Mouse (Mus musculus) retina, embryonic 14.5 days (tissue): ENCODE results near the gene Catsperz.
A peak's percentile ranks its signal among the peaks of the same experiment; 100 is the strongest.

Experiments
- DNase-seq: peaks from one replicate; pipeline ENCODE4 v3.0.0-alpha.2; 2015; ENCODE audit warnings: low spot score

The Catsperz gene

GRCm38 (mm10) chr19:6922901-6923735 is 2.1 kb downstream of the Catsperz start:
- DNase-seq: no peak

GRCm38 (mm10) chr19:6921647-6922567 is 3.3 kb downstream of the Catsperz start, which contains the start of gene Esrra:
Gene Esrra (minus strand): TSS chr19:6921813.
- DNase-seq: peak; percentile 100

GRCm38 (mm10) chr19:6920741-6921636 is 4.2 kb downstream of the Catsperz start:
- DNase-seq: peak; percentile 63

- DNase-seq: peak; percentile 77
These were observed 5.1 kb downstream of the Catsperz start for GRCm38 (mm10) chr19:6919876-6920740.

- DNase-seq: no peak
These were observed 5.7 kb downstream of the Catsperz start for GRCm38 (mm10) chr19:6919431-6919830.

GRCm38 (mm10) chr19:6918321-6918720 is 6.9 kb downstream of the Catsperz start:
- no peak for DNase-seq

- no peak for DNase-seq
These were observed 8.7 kb downstream of the Catsperz start for GRCm38 (mm10) chr19:6916496-6916895.

- no peak for DNase-seq
These were observed 9.9 kb downstream of the Catsperz start for GRCm38 (mm10) chr19:6915276-6915675.

GRCm38 (mm10) chr19:6914540-6914939 is 10.6 kb downstream of the Catsperz start:
- no peak for DNase-seq

- DNase-seq: no peak
These were observed 11.2 kb downstream of the Catsperz start for GRCm38 (mm10) chr19:6913991-6914390.

- no peak for DNase-seq
These were observed 12.1 kb downstream of the Catsperz start for GRCm38 (mm10) chr19:6913036-6913435.

- DNase-seq: no peak
These were observed 12.8 kb downstream of the Catsperz start for GRCm38 (mm10) chr19:6912205-6912970.

- DNase-seq: no peak
These were observed 13.8 kb downstream of the Catsperz start for GRCm38 (mm10) chr19:6911101-6912074.

- peak; percentile 63 for DNase-seq
These were observed 14.9 kb downstream of the Catsperz start for GRCm38 (mm10) chr19:6910306-6910705.

- peak; percentile 93 for DNase-seq
These were observed 15.5 kb downstream of the Catsperz start, which contains the start of the genes Trmt112 and Prdx5 for GRCm38 (mm10) chr19:6909507-6910289. Gene Trmt112 (plus strand): TSS chr19:6909698. Gene Prdx5 (minus strand): TSS chr19:6910106.

- DNase-seq: no peak
These were observed 16.2 kb downstream of the Catsperz start for GRCm38 (mm10) chr19:6909021-6909420.

- DNase-seq: no peak
These were observed 17.2 kb downstream of the Catsperz start for GRCm38 (mm10) chr19:6907811-6908540.
